Mouse (Mus musculus) T-cell, adult 2 months (primary cell): ENCODE data around the gene Pcolce2.

Experiments
- DNase-seq: peaks from one replicate; pipeline ENCODE4 v3.0.0; 2022; ENCODE audit warnings: low spot score

Pcolce2 gene

DNA sequence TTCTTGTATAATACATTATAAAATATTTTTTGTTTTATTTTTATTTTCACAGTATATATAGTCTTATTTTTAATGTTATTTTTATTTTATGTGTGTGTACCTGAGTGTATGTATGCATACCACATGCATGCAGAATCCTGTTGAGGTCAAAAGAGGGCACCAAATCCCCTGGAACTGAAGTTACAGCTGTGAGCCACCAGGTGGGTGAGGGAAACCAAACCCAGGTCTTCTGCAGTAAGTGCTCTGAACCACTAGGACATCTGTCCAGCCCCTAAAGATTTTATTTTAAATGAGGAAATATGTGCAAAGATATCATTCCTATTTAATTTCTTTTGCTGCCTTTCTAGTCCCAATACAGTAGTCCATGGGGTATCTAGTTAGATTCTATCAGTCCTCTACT lies 71.5 kb downstream of the Pcolce2 start:
- DNase-seq: no peak

DNA sequence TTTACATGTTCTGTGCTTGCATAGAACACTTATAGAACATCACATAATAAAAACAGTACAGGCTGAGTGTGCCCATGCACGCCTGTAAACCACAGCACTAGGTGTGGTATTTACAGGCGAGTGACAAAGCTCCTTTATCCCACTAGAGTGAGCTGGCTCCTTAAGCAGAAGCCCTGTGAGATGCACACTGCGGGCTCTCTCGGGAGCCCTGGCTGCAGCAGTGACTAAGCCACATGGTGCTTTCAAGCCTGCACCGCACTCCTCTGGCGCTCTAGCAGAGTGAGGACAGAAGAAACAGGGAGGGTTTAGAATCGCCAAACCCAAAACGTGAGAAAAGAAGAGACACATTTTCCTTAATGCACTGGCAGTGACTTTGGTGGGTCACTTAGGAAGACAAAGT lies 75.2 kb downstream of the Pcolce2 start:
- DNase-seq: no peak

DNA sequence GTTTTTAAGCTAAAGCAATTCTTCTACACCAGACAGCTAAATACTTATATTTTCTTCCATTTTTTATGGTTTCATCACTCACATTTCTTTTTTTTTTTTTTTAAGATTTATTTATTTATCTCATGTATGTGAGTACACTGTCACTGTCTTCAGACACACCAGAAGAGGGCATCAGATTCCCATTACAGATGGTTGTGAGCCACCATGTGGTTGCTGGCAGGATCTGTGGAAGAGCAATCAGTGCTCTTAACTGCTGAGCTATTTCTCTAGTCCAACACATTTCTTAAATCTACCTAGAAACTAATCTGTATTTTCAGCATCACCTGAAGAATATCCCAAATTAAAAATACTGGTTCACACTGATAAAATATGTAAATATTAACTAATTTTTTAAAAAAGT lies 98.8 kb downstream of the Pcolce2 start:
- no peak for DNase-seq

DNA sequence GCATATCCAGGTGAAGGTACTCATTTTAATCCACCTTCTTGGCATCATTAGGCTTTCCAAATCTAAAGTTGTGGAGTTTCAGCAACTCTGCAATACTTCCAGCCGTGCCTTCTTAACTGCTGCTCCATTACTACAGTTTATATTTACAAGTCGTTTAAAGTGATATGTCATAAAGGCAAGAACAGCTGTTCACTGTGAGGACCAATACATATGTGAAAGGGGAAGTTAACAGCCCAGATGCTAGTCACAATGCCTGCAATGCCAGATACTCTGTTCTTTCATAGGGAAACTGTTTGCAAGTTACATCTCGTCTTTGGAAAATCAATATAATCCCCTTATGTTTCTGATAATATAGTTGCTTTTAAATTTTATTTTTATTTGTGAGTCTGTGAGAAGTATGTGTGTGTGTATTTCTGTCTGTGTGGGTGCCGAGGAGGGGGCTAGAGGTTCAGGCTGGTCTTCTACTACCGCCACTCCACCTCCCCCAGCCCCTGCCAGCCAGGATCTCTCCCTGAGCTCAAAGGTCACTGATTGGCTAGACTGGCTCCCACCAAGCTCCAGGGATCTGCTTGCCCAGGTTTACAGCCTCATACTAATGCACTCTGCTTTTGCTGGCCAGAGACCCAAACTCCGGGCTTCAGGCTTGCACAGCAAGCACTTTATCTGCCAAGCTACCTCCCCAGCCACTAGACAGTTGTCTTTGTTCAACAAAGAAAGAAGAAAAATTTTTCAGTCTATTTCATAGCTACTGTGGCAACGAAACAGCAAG lies 107.6 kb downstream of the Pcolce2 start:
- DNase-seq: no peak

DNA sequence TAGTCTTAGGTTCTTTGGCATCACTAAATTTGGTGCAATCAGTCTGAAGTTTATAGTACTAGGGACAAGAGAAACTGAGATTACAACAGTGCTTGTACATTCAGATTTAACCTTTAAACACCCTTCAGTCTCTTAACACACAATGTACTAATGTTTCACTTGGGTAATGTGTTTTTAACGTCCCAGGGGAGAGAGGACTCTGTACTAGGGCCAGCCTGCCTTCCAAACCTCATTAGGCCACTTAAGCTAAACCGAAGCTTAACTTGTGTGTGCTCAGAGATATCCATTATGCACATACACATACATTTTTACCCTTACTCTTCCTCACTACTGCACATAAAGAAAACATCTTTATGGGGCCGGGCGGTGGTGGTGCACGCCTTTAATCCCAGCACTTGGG lies 109.9 kb downstream of the Pcolce2 start:
- DNase-seq: no peak
